Mouse (Mus musculus) CD4-positive, CD25-positive, alpha-beta regulatory T cell, adult 2 months (primary cell): Measurements from ENCODE around the gene Gm973.

ENCODE experiments used
- DNase-seq: peaks from one replicate; pipeline ENCODE4 v3.0.0-alpha.2; 2012; ENCODE audit warnings: low read depth, low spot score

The Gm973 gene

DNA sequence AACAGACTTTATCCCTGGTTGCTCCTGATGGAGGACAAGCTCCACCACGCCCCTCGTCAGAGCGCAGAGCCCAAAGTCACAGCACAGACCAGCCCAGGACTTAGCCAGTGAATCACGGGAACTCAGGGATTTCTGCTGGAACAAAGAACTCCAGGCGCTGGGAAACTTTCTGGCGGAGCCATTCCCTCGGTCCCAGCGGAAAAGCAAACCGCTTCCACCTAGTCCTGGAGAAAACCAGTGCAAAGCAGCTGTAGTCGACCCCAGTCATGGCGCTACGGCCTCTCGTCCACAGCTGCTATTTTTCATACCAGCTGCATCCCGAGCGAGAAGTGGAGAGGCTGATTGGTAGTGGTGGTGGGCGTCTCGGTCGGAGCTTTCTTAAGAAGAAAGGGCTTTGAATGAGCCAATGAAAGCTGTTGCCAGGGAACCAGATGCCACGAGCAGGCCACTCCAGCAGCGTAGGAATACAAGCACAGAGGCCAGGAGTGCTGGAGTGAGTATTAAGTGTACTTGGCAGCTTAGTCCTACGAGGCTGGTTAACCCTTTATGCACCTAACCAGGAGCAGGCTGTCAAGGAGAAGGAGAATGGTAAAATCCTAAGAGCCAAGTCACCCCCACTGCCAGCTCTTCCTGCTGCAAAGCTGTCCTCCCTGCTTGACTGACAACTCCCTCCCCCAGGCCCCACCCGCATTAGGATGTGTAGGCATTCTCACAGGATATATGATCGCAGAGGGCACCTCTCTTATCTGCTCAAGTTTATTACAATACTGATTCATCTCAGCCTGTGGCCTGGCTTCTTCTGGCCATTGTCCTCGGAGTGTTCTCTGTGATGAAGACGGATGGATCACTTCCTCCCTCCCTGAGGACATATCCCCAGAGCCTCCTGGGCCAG is at the start of gene Gm973:
Gene Gm973, plus strand, starts transcription at position 239 of the 892 bp plus-strand sequence.
- no peak for DNase-seq

DNA sequence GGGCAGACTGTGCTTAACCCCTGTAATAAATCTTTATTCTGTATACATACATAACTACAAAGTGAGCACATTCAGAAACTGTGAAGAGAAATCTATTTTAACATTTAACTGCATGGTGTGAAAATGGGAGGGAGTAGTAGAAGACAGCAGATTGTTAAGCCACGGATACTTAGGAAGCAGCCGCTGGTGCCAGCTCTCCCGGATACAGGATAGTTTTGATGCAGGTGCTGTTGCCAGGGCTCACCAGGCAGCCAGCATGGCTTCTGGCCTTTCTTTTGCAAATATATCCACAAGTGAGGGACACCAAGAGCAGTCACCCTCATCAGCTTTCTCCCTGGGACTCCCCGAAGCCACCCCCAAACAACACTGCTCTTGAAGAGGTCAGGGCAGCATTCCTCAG is 46.9 kb upstream of the Gm973 start:
- no peak for DNase-seq

DNA sequence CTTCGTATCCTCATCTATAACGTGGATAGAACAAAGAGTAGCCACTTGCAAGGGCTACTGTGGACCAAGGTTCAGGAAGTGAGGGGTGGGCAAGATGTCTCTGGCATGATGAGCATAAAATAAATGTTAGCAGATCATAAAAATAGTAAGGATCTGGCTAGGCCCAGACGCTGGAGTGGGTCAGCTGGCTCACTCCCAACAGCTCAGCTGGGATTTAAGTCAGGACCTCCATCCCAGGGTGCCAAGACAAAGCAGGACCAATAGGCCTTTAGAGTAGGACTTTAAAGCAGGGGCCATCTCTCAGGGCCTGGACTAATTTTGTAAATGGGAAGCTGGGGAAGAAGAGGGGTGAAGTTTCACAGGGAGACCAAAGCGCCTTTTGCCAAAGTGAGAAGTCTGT is 45.3 kb upstream of the Gm973 start:
- no peak for DNase-seq

DNA sequence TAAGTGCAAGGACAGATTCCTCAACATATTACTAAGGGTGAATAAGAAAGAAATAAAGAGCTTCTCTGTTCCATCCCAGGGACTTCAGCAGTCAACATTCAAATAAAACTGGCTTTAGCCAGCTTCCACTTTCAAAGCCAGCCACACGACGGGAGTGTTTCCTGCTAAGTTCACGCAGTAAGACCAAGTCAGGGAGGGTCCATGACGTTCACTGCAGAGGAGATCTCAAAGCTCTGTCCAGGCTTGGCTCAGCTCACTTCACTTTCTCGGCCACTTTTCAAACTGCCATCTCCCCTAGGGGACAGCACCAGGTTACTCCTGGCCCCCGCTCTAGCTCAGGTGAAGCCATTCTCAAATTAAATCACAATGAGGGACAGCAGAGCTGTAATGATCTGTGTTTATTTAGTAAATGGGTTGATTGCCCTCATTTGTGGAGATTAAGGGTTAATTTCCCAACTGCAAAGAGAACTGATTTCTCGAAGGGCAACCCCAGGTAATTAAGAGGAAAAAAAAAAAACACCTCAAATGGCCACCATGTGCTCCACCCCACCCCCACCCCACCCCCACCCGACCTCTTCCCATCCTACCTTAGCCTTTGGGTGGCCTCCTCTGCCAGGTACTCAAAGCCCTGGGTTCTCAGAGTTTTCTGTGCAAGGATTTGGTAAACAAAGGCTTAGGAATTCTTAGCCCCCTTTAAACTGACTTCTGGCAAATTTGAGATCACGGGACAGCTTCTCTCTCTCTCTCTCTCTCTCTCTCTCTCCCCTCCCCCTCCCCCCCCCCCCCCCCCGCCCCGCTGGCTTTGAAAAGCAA is 43.5 kb upstream of the Gm973 start:
- no peak for DNase-seq

DNA sequence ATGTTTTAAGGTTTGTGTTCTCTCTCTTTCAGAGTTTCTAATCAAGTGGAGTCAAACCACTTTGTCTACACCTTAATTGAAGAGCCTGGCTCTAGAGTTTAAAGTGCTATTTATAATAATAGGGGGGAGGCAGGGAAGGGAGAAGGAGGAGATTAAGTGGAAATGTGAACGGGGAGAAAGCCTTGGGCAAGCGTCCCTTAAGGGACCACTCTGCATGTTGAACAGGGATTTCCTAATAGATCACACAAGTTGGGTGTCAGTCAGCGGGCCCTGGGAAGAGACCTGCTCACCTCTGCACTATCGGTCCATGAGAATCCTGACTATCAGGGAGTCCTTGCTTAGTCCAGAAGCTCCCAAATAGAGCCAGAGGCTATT is 42.9 kb upstream of the Gm973 start:
- no peak for DNase-seq

DNA sequence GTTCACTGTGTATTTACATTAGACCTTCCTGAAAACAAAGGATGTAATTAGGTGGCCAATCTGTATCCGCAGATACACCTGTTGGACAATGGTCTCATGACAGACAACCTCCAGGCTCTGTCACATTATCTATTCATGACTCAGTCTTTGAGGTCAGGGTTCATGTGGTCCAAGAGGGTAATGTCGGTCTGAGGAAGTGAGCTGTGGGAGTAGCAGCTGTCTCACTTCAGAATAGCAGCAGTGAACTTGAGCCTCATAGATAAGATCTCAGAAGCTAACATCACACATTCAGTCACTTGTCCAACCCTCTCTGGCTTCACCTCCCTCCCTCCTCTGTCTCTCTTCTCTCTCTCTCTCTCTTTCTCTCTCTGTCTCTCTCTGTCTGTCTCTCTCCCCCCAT is 40.4 kb upstream of the Gm973 start:
- DNase-seq, result peak; percentile 10

DNA sequence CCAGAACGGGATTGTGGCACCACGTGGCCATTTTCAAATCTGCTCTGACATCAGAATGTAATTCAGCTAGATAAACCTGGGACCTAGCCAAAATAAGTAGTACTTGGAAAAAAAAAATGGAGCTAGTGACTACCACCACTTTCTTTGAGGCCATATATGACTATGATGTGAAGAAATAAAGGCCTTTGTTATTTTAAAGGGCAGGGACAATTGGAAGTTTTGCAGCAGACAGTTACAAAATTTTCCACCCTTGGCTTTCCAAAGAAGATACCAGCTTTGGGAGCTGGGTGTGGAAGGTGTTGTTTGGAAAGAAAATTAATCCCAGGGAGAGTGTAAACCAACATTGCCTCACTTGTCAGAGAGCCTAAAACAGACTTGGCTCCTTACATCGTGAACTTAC is 37.2 kb upstream of the Gm973 start:
- DNase-seq, result no peak

DNA sequence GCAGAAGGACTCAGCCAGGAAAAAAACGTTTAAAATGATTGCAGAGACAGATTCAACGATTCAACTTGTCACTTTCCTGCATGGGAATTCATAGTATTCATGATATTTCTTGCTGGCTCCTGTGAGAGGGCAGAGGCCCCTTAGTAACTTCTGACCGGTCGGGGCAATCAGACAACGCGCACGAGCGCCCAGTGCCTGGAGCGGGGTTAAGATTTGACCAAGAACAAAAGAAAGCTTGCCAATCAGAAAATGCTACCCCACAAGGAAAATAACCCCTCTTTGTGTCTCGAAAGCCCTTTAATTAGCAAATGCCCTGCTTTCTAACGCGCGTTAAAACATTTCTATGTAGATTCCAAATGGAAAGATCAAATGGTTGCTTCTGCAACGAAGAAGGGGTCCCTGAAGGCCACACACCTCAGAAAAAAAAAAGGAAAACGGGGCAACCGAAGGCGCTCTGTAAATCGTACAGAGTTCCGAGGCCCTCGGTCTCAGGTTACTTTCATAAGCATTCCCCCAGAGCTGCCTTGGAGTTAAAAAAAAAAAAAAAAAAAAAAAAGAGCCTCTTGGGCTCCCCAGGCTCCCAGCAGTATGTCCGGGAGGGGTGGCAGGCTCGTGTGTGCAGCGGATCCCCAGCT is 35.1 kb upstream of the Gm973 start:
- DNase-seq, result no peak

DNA sequence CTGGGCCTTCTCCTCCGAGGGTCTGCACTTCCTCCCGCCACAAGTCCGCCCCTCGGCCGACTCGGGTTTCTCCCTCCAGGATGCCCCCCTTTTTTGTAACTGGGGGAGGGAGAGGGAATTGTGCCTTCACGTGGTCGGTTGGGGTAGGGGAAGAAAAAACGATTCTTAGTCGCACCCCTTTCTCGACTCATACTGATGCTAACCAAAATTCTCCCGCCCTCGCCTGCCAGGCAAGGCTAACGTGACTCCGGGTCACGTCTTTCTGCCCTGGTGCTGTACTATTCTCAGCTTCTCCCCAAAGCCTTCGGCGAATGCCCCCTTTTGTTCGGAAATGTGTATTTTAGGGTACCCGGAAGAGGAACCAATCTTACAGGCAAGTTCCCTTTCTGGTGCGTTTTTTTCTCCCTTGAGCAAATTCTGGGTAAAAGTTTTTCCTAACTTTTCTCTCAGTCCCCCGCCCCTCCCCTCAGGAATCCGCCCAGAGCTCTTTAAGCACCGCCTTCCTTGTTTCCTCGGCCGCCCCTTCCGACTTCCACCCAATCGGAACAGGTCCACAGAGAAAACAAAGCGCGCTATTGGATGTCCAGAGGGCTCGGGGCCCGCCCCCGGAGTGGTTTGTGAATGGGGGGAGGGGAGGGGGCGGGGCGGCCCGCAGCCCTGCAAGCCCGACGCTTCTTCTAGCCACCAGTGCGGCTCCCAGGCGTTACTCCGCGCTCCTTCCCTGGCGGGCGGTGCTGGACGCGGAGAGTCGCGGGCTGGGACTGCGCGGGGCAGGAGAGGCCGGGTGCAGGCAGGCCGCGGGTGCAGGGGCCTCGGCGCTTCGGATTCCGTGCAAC is 34.4 kb upstream of the Gm973 start:
- peak; percentile 94 for DNase-seq

DNA sequence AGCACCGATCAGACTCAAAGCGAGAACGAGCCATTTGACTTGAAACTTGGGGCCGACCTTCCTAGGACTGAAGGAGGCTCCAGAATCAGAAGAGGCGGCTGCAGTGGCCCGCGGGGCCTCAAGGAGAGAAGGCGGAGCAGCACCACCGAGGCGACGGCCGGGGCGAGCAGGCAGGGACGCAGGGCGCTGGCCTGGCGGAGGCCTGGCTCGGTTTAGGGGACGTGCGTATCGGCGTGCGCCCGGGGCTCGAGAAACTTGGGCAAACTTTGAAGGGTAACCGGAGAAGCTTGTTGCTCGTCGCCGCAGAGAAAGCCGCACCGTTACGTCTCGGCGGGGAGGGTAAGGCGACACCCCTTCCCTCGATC is 33.8 kb upstream of the Gm973 start, which contains the start of gene Fzd7:
Gene Fzd7, plus strand, starts transcription at position 94 of the 365 bp plus-strand sequence.
- DNase-seq, result no peak

DNA sequence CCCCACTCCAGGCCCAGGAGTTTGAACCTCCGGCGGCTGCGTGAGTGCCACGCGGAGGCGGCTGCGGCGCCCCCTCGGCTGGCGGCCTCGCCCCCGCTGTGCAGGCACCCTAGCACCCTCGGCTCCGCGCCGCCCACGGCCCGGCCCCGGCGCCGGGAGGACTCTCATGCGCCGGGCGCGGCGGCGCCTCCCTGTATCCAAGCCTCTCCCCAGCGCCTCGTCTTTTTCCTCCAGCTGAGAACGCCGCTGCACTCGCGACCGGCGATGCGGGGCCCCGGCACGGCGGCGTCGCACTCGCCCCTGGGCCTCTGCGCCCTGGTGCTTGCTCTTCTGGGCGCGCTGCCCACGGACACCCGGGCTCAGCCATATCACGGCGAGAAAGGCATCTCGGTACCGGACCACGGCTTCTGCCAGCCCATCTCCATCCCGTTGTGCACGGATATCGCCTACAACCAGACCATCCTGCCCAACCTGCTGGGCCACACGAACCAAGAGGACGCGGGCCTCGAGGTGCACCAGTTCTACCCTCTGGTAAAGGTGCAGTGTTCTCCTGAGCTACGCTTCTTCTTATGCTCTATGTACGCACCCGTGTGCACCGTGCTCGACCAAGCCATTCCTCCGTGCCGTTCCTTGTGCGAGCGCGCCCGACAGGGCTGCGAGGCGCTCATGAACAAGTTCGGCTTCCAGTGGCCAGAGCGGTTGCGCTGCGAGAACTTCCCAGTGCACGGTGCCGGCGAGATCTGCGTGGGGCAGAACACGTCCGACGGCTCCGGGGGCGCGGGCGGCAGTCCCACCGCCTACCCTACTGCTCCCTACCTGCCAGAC is 33.2 kb upstream of the Gm973 start:
- DNase-seq, result peak; percentile 48

DNA sequence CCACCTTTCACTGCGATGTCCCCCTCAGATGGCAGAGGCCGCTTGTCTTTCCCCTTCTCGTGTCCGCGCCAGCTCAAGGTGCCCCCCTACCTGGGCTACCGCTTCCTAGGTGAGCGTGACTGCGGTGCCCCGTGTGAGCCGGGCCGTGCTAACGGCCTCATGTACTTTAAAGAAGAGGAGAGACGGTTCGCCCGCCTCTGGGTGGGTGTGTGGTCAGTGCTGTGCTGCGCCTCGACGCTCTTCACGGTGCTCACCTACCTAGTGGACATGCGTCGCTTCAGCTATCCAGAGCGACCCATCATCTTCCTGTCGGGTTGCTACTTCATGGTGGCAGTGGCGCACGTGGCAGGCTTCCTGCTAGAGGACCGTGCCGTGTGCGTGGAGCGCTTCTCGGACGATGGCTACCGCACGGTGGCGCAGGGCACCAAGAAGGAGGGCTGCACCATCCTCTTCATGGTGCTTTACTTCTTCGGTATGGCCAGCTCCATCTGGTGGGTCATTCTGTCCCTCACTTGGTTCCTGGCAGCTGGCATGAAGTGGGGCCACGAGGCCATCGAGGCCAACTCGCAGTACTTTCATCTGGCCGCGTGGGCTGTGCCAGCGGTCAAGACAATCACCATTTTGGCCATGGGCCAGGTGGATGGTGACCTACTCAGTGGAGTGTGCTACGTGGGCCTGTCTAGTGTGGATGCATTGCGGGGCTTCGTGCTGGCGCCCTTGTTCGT is 32.4 kb upstream of the Gm973 start:
- DNase-seq, result peak; percentile 58

DNA sequence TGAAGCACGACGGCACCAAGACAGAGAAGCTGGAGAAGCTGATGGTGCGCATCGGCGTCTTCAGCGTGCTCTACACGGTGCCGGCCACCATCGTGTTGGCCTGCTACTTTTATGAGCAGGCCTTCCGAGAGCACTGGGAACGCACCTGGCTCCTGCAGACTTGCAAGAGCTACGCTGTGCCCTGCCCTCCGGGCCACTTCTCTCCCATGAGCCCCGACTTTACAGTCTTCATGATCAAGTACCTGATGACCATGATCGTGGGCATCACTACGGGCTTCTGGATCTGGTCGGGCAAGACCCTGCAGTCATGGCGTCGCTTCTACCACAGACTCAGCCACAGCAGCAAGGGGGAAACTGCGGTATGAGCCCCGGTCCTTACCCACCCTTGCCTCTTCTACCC is 31.8 kb upstream of the Gm973 start:
- DNase-seq, result no peak

DNA sequence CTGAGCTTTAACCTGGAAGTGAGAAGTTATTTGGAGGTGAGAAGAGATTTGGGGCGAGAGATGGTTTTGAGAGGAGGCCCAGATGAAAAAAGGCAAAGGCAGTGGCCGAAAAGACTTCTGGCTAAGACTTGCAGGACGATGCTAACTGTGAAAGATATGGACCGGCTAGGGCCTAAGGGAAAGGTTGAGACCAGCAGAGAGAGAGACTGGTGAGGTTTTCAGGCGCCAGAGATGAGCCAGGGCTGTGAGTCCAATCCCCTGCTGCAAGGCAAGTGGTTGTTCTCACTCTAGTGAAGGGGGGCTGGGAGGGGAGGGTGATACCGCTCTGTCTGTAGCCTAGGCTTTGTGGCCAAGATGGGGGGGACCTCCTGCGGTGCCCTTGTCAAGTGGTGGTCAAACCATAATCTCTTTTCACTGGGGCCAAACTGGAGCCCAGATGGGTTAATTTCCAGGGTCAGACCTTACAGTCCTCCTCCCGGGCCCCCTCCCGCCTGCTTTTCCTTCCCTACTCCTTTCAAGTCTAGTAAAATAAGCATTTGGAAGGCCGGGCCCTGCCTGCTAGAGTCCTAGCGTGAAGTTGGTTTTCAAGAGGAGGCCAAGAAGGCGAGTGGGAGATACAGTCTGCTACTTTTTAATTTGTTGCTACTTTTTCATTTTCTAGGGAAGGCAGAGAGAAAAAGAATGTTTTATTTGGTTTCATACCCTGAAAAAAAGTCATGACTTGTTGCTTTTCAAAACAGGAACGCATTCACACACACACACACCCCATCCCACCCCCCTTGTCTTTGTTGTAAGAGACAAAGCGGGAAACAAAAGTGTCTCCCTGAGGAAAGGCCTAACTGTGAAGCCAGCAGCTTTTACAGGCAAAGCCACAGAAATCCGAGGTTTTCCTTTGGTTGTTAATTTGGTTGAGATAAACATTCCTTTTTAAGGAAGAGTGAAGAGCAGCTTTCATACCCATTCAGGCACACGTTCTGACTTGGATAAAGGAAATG is 31.0 kb upstream of the Gm973 start:
- DNase-seq, result no peak

DNA sequence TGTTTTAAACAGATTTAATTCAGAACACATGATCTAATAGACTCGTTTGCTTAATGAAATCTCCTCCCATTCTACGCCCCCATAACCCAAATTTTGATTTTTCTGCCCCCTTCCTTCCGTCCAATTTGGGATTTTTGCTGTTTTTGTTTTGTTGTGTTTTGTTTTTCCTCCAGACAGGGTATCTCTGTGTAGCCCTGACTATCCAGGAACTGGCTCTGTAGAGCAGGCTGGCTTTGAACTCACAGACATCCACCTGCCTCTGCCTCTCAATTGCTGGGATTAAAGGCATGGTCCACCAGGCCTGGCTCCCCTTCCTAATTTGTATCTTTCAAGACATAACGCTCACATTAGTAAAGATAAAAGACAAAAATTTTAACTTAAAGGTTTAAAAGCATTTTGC is 30.3 kb upstream of the Gm973 start:
- no peak for DNase-seq

DNA sequence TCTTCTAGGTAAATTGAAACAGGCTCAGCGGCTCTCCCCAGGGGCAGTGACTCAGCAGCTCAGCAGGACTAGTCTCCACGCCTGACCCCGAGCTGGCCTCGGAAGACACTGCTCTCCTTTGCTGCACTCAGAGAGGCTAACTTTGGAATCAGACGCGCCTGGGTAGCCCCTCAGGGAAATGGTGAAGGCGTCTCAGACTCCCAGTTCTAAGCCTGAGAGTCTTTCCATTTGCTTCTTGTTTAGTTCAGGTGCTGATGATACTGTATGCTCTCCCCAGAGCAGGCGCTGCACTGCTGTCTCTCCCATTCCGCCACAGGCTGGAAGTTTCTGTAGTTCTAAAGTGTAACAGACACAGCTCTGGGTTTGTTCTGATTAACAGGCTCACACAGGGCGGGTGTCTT is 28.4 kb upstream of the Gm973 start:
- no peak for DNase-seq

DNA sequence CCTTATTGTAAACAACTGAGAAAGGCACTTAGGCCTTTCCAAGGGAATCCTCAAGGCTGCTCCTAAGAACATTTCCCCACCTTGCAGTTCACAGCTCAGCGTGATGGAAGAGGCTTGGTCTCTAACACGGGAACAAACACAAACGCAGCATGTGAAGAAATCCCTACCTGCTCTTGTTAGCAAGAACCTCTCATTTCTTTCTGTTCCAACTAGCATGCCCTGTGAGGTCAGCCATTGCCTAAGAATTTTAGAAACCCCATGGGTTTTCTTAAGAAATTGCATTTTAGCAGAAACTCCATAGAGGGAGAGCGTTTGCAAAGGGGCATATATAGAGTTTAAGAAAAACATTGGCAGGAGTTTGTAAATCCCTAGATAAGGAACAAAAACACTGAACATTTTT is 27.6 kb upstream of the Gm973 start:
- no peak for DNase-seq

DNA sequence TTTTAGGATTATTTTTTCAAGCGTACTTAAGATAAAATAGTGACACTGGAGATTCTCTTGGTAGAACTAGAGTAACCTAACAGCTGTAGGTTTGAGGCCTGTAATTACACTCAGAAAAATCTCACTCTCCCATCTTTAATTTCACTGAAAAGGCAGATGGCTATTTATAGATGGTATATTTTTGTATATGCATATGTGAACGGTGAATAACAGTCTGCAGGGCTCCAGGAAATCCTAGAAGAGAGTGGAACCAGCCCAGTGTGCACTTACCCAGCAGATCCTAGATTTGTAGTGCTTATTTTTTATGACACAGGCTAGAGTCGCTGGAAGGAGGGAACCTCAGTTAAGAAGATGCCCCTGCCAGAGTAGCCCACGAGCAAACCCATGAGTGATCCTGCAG is 27.1 kb upstream of the Gm973 start:
- DNase-seq, result no peak

DNA sequence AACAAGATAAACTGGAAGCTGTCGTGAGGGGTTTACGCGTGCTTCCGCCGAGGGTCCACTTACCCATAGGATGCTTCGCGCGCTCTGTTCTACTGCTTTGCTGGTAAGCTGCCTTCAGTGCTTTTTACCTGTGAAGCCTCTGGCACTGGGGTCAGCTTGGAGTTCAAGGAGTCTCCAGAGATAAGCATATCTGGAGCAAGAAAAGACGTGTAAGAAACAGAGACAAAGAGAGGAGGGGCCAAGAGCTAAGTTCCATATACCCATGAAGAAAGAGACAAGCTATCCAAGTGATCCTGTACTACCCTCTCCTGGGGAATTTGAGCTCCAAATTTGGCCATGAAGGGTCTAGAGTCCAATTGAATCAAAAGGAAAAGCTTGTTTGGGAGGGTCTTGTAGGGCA is 24.5 kb upstream of the Gm973 start:
- no peak for DNase-seq
